Mouse (Mus musculus) C2C12 (cell line): ENCODE measurements around the gene Ddx54.

Experiments
- CEBPB ChIP-seq: IDR thresholded peaks from one replicate; pipeline ENCODE4 v1.6.1; 2011; ENCODE audit warnings: low read depth, mild to moderate bottlenecking, control low read depth, moderate library complexity
- CTCF ChIP-seq: IDR thresholded peaks from one replicate; pipeline ENCODE4 v1.5.1; 2011; ENCODE audit not compliant: control insufficient read depth, insufficient read depth, insufficient read length
- MAX ChIP-seq: IDR thresholded peaks from one replicate; pipeline ENCODE4 v1.6.1; 2011; ENCODE audit warnings: mild to moderate bottlenecking, control low read depth
- MYOG ChIP-seq: IDR thresholded peaks from one replicate; pipeline ENCODE4 v1.6.1; 2011; ENCODE audit not compliant: control insufficient read depth, insufficient read length; ENCODE audit errors: extremely low read depth
- USF1 ChIP-seq: IDR thresholded peaks from one replicate; pipeline ENCODE4 v1.6.1; 2011; ENCODE audit warnings: low read depth, mild to moderate bottlenecking, control low read depth, moderate library complexity

DNA sequence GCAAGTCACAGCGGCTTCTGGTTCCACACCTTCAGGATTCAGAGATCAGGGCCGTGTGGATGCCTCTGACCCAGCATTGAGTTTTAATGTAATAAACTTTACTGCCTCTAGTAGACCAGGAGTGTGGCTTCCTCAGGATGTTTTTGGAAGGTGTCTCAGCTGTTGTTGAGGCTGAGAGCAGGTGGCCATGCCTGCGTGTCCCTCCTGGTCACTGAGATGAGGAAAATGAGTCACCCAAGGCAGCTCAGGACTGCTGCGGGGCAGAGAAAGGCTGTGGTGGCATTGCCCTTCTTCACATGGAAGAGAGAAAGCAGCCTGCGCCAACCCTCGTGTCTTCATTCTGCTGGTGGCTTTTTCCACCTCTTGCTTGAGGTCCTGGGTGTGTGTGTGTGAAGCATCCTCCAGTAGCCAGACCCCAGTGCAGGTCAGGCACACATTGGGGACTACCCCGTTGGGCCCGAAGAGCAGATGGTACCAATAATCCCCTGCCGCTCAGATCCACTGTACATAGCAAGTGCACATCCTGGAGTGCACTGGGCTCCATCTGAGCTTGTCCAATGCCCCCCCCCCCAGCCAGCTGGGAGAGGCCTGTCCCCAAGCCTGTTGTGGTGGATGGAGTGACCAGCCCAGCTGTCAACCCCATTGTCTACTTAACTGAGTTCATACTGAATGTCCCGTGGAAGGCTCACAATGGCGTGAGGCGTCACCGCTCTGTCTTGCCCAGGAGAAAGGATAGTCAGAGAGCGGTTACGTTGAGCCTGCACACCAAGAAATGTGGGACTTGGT lies 15.2 kb downstream of the Ddx54 start:
- TF ChIP-seq CTCF (no peak), MYOG (no peak), CEBPB (no peak), MAX (no peak), USF1 (no peak)
